Mouse (Mus musculus) heart, embryonic 11.5 days (tissue): ENCODE measurements at regions not wholly inside any gene's neighbourhood (a gene's known extent, or its start where the extent isn't known, plus 50 kb on each side); places are given as distances from the start of the nearest gene placed in this dataset.

ENCODE experiments used
- ATAC-seq: fragments of 200-750 bp; cut with Nextera tagmentation; replicated peaks from 2 replicates; pipeline ENCODE4 v1.8.0; 2017; ENCODE audit warnings: moderate library complexity; ENCODE audit not compliant: insufficient number of reproducible peaks, low FRiP score, low TSS enrichment
- H3K27ac ChIP-seq: fragments of 300-500 bp; sonication (generic); 2 replicates; pipeline ENCODE4 v1.5.1; 2014; ENCODE audit warnings: mild to moderate bottlenecking, low read depth, low read length
- H3K27me3 ChIP-seq: fragments of 300-500 bp; sonication (generic); 2 replicates; pipeline ENCODE4 v1.6.1; 2014; ENCODE audit warnings: mild to moderate bottlenecking, low read length, mixed read lengths; ENCODE audit not compliant: control insufficient read depth, insufficient read depth
- H3K36me3 ChIP-seq: fragments of 300-500 bp; sonication (generic); 2 replicates; pipeline ENCODE4 v1.6.1; 2014; ENCODE audit warnings: mild to moderate bottlenecking, low read length, moderate library complexity, mixed read lengths; ENCODE audit not compliant: control insufficient read depth, insufficient read depth
- H3K4me1 ChIP-seq: fragments of 300-500 bp; sonication (generic); 2 replicates; pipeline ENCODE4 v1.6.1; 2014; ENCODE audit warnings: low read length; ENCODE audit not compliant: control insufficient read depth, insufficient read depth
- H3K4me2 ChIP-seq: fragments of 300-500 bp; sonication (generic); 2 replicates; pipeline ENCODE4 v1.6.1; 2014; ENCODE audit warnings: mild to moderate bottlenecking, moderate library complexity
- H3K4me3 ChIP-seq: fragments of 300-500 bp; sonication (generic); 2 replicates; pipeline ENCODE4 v1.5.1; 2014; ENCODE audit warnings: low read depth, low read length
- H3K9ac ChIP-seq: fragments of 300-500 bp; sonication (generic); 2 replicates; pipeline ENCODE4 v1.6.1; 2014; ENCODE audit warnings: mild to moderate bottlenecking, low read depth, low read length, moderate library complexity
- H3K9me3 ChIP-seq: fragments of 300-500 bp; sonication (generic); replicated peaks from 2 replicates; pipeline ENCODE4 v1.6.1; 2016; ENCODE audit warnings: low read length; ENCODE audit not compliant: control insufficient read depth
- WGBS: fragments of 180-500 bp; shearing (Covaris S2); extraction: QIAGEN DNeasy Blood & Tissue Kit; methylation state at CpG from one replicate; pipeline ENCODE4 v1.1.7; 2014; ENCODE audit not compliant: insufficient replicate concordance; 5-methylcytosine and 5-hydroxymethylcytosine counted together

DNA sequence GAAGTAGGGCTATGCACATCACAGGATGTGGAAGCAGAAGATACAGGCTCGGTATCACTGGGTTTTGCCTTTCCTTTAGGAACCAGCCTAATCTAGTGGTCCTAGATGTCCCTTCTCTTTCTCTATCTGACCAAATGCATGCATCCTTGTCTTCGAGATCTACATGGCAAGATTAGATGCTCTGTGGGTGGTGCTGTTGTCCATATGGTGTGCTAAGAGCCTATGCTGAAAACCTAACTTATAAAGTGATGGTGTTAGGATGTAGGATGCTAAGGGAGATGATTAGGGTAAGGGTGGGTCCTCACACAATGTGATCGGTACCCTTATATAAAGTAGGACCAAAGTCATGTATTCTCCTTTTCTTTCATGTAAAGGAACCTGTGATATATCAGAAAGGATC lies 313.7 kb downstream of the Pdcd6ip start:
- Histone ChIP-seq H3K36me3 (no peaks in the 10 kb centered on the region), H3K27ac (no peak overlapping the region), H3K4me3 (no peak overlapping the region), H3K9ac (no peak overlapping the region), H3K9me3 (no peaks in the 10 kb centered on the region), H3K4me1 (no peaks in the 10 kb centered on the region), H3K27me3 (no peaks in the 10 kb centered on the region), H3K4me2 (no peak overlapping the region)
- 64% methylated on average over 3 of the region's 3 CpGs for WGBS
- no peak for ATAC-seq

DNA sequence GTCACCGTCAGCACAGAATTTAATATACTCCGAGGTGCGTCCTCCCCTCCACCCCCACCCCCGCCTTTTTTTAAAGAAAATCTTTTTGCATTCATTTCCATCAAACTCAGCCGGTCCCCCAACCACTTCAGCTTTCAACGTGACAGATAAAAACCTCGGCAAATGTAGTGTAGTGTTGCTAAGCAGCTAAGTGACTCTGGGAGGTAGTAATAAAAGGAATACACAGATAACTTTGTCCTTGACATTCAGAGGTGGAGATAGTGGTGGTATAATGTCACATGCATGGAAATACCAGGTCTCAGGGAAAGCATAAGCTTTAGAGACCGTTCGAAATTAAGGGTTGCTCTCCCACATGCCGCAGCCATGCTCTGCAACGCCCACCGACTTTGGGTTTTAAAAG lies 320.7 kb downstream of the Pdcd6ip start:
- H3K36me3 ChIP-seq: no peaks in the 10 kb centered on the region
- WGBS: 56% methylated on average over 12 of the region's 12 CpGs
- no peak for ATAC-seq
- H3K9ac ChIP-seq: no peak overlapping the region
- no peak overlapping the region for H3K4me2 ChIP-seq
- H3K27ac ChIP-seq: no peak overlapping the region; the same call in 1 of the 2 replicates
- H3K9me3 ChIP-seq: no peaks in the 10 kb centered on the region
- H3K4me1 ChIP-seq: peaks cover 4% of the 10 kb centered on the region
- no peaks in the 10 kb centered on the region for H3K27me3 ChIP-seq
- no peak overlapping the region for H3K4me3 ChIP-seq

DNA sequence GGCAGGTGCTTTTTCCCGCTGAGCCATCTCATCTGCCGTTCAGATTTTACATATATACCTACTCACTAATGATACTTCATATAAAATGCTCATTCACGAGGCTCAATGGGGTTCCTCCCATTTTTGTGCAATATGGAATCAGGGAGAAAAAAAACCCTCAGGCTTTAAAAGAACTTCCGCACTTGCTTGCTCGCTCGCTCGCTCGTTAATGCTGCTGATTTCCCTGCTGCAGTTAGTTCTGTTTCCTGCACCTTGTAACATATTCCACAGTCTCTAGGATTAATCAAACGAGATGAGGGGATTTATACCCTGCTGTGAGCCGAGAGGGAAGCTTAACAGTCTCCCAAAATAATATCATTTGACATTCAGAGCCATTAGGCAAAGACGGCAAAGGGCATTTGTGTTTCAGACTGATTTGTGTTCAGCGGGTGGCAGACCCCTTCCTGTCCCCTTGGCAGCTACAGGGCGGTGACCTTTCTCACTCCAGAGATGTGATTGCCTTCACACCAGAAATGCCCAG lies 326.4 kb downstream of the Pdcd6ip start:
- Histone ChIP-seq H3K9ac (no peak overlapping the region), H3K27ac (no peak overlapping the region), H3K4me3 (no peak overlapping the region), H3K9me3 (no peaks in the 10 kb centered on the region), H3K27me3 (no peaks in the 10 kb centered on the region), H3K4me1 (peaks cover 8% of the 10 kb centered on the region), H3K36me3 (no peaks in the 10 kb centered on the region), H3K4me2 (no peak overlapping the region)
- WGBS: 57% methylated on average over 13 of the region's 13 CpGs
- no peak for ATAC-seq

DNA sequence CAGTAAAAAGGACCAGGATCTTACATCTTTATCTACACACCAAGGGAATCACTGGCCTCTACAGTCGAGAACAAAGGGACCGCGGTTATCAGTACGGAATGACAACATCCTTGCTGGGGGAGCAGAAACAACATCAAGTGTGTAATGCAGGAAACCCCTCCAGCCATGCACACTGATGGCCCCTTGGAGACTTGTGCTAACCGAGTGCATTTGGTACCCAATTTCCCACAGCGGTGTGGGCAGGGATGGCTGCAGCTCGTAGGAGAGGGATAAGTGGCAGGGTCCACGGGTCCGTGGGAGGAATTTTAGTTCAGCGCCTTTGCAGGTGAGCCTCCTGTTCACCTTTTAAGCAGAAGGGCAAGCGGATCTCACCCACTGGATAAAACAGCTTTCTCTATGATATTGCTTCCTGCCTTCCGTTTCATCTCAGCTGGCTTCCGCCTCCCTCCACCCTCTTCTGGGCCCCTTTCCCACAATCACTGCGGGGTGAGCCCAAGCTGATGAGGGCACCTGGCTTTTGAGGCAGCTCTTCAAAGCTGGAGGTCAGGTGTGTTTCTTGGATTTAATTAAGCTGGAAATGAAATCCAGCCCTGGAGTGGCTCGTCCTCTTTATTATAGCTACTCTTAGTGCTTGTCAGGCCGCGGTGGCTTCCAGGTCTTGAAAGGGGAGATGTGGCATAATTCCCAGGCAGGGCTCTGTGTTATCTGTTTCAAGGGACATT lies 327.5 kb downstream of the Pdcd6ip start:
- H3K4me1 ChIP-seq: peaks cover 8% of the 10 kb centered on the region

DNA sequence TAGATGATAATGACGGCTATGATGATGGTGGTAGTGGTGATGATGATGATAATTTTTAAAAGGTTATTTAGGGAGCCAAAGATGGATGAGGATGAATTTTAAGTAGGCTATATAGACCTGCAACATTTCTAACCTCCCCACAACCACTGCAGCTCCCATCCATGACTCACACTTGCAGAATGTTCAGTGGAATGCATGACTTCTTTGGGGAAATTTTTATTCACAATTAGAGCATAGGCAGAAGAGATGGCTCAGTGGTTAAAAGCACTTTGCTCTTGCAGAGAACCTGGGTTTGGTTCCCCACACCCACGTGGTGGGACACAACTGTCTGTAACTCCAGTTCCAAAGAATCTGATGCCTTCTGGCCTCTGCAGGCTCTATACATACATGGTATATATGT lies 329.5 kb downstream of the Pdcd6ip start:
- no peak for ATAC-seq
- Histone ChIP-seq H3K9me3 (no peaks in the 10 kb centered on the region), H3K4me1 (peaks cover 8% of the 10 kb centered on the region), H3K27ac (no peak overlapping the region), H3K4me3 (no peak overlapping the region), H3K27me3 (no peaks in the 10 kb centered on the region), H3K4me2 (no peak overlapping the region), H3K36me3 (no peaks in the 10 kb centered on the region), H3K9ac (no peak overlapping the region)
- WGBS: 76% methylated on average over 2 of the region's 2 CpGs

More for the DNA sequence above, 327.5 kb downstream of the Pdcd6ip start:
- Histone ChIP-seq H3K27me3 (no peaks in the 10 kb centered on the region), H3K36me3 (no peaks in the 10 kb centered on the region), H3K9me3 (no peaks in the 10 kb centered on the region), H3K4me3 (no peak overlapping the region), H3K4me2 (no peak overlapping the region), H3K9ac (no peak overlapping the region), H3K27ac (no peak overlapping the region)
- WGBS: 49% methylated on average over 17 of the region's 17 CpGs
- ATAC-seq: peak; percentile 22; the same call in 1 of the 2 replicates

DNA sequence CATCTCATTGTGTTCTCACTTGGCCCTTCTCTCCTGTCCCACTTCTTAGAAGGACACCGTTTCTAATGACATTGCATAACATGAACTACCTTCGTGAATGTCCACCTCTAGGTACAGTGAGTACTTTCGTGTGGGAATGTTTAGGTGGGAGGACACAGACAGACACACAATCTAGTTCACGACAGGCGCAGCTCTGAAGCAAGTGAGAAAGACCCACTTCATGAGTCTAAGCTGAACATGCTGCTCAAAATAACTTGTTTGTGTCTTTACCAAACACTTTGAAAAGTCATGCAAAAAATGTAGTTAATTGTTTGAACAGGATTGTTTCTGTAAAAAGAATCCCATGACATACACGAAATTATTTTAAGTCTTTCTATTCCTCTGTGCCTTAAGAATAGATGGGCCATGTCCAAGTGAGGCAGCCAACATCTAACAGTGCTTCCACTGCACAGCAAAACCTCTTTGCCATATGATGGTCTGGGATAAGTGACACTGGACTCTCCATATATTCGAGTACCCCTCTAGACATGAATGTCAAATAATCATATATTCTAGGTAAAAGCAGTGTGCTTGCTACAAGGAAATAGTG lies 336.2 kb downstream of the Pdcd6ip start:
- Histone ChIP-seq H3K27me3 (no peaks in the 10 kb centered on the region), H3K4me1 (no peaks in the 10 kb centered on the region), H3K4me3 (no peak overlapping the region), H3K9ac (no peak overlapping the region), H3K9me3 (no peaks in the 10 kb centered on the region), H3K4me2 (no peak overlapping the region), H3K27ac (no peak overlapping the region), H3K36me3 (no peaks in the 10 kb centered on the region)
- 73% methylated on average over 7 of the region's 7 CpGs for WGBS
- ATAC-seq: no peak

DNA sequence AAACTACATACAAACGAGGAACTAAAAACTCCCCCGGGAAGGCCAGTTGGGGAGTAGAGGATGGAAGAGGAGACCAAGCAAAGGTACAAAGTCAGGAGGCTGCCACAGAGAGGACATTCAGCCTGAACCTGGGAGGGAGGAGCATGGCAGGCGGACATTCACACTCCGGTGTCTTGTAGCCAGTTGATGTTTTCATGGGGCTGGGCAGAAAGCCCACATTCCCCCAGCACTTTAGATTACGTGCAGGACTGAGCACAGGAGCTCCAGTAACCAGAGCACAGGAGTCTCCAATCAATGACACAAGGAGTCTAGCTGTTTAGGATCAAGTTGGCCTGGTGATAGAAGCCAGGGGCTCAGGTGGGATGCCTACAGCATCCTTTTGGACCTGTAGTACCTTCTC lies 360.1 kb downstream of the Pdcd6ip start:
- no peaks in the 10 kb centered on the region for H3K4me1 ChIP-seq
- H3K27me3 ChIP-seq: no peaks in the 10 kb centered on the region
- no peak overlapping the region for H3K4me3 ChIP-seq
- no peaks in the 10 kb centered on the region for H3K9me3 ChIP-seq
- H3K27ac ChIP-seq: no peak overlapping the region
- no peak overlapping the region for H3K4me2 ChIP-seq
- WGBS: 63% methylated on average over 5 of the region's 5 CpGs
- H3K36me3 ChIP-seq: no peaks in the 10 kb centered on the region
- no peak overlapping the region for H3K9ac ChIP-seq
- ATAC-seq: no peak

DNA sequence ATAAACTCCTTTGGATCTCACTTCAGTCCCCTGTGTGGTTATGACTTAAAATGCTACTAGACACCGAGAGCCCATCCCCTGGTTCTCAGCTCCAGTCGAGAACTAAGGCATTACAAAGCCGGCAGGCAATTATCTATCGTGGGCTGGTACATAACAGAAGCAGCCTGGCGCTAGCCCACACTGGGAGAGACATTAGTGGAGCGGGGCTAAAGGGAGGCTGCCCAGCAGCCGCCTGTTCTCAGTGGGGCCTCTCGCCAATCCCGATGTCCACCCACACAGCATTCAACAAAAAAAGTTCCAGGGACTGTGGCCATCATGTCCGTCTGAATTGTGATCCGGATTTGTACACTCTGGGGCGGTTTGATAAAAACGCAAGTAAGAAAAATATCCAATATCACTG lies 361.5 kb downstream of the Pdcd6ip start:
- ATAC-seq: no peak
- no peak overlapping the region for H3K27ac ChIP-seq
- H3K4me2 ChIP-seq: no peak overlapping the region
- 76% methylated on average over 13 of the region's 13 CpGs for WGBS
- H3K36me3 ChIP-seq: no peaks in the 10 kb centered on the region
- H3K4me1 ChIP-seq: no peaks in the 10 kb centered on the region
- no peaks in the 10 kb centered on the region for H3K27me3 ChIP-seq
- no peak overlapping the region for H3K4me3 ChIP-seq
- H3K9ac ChIP-seq: no peak overlapping the region
- no peaks in the 10 kb centered on the region for H3K9me3 ChIP-seq

DNA sequence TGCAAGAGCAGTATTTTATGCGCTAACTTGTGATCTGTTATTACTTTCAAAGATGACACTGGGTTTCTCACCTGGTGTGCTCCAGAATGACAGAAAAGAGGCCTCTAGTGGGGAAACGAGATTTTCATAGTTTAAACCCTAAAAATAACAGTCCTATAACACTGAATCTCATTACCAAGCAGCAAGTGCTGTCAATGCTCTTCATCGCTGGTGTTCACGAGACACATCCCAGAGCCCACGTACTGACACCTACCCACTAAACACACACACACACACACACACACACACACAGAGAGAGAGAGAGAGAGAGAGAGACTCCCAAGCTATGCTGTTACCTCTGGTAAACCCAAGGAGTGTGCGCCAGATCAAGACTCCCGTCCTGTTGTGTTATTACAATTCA lies 365.9 kb downstream of the Pdcd6ip start:
- H3K36me3 ChIP-seq: no peaks in the 10 kb centered on the region
- no peak overlapping the region for H3K9ac ChIP-seq
- 79% methylated on average over 7 of the region's 7 CpGs for WGBS
- no peak overlapping the region for H3K4me2 ChIP-seq
- H3K4me3 ChIP-seq: no peak overlapping the region
- no peak overlapping the region for H3K27ac ChIP-seq
- ATAC-seq: no peak
- no peaks in the 10 kb centered on the region; the same call in 1 of the 2 replicates for H3K4me1 ChIP-seq
- no peaks in the 10 kb centered on the region for H3K9me3 ChIP-seq
- H3K27me3 ChIP-seq: no peaks in the 10 kb centered on the region
